Mouse (Mus musculus) frontal cortex, postnatal 14 days (tissue): ENCODE results near the gene Atg16l1.

Experiments used
- DNase-seq, 2 experiments: peaks; one replicate each; pipeline ENCODE4 v3.0.0; 2022; ENCODE audit warnings: low spot score in 2 of 2

Gene Atg16l1

GRCm38 (mm10) chr1:87755641-87756470 lies at the start of gene Atg16l1:
Gene Atg16l1, plus strand, starts transcription at chr1:87755870.
- peak; percentile 91 to 94 for DNase-seq

GRCm38 (mm10) chr1:87706361-87706760 lies 49.3 kb upstream of the Atg16l1 start:
- no peak for DNase-seq

GRCm38 (mm10) chr1:87709020-87709419 lies 46.6 kb upstream of the Atg16l1 start:
- peak; percentile 47 to 64 for DNase-seq

DNA sequence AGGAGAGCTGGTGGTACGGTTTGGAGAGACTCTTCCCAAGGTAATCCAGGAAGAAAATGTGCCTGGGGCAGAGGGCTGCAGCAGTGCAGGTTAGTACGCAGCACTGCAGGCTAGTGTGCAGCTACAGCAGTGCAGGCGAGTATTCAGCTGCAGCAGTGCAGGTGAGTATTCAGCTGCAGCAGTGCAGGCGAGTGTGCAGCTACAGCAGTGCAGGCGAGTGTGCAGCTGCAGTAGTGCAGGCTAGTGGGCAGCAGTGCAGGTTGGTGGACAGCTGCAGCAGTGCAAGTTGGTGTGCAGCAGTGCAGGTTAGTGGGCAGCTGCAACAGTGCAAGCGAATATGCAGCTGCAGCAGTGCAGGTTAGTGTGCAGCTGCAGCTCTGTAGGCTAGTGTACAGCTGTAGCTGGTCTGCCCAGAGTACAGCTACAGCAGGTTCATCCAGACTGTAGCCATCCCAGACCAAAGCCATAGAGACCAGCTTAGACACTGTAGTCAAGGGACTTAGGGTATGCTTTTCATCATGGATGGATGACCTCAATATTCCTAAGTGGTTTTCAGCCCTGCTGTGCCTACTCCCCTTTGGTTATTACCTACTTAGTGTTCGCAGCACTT lies 45.9 kb upstream of the Atg16l1 start:
- DNase-seq: no peak

GRCm38 (mm10) chr1:87711938-87712613 lies 43.6 kb upstream of the Atg16l1 start:
- DNase-seq: no peak

DNA sequence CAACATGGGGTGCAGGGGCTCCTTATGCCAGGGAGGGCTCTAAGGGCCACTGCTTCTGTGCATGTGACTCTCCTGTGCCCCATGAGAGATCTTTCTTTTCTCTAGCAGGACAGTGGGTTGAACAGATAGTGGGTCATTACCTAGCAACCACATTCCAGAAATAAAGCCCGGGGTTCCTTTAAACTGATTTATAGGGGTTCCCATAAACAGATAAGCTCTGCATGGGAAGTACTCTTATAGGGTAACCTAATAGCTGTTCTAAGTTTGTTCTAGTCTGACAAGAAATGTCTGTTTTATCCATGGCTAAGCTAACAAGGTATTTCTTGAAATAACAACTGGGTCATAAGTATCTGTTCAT lies 43.1 kb upstream of the Atg16l1 start:
- no peak for DNase-seq

GRCm38 (mm10) chr1:87721382-87721781 lies 34.3 kb upstream of the Atg16l1 start:
- peak; percentile 41 to 56 for DNase-seq

- no peak for DNase-seq
Measured at GRCm38 (mm10) chr1:87722081-87722480, 33.6 kb upstream of the Atg16l1 start.

GRCm38 (mm10) chr1:87723351-87723750 lies 32.3 kb upstream of the Atg16l1 start:
- no peak for DNase-seq

- DNase-seq: no peak
Measured at GRCm38 (mm10) chr1:87729070-87729469, 26.6 kb upstream of the Atg16l1 start.

- no peak for DNase-seq
Measured at GRCm38 (mm10) chr1:87729850-87730249, 25.8 kb upstream of the Atg16l1 start.

- DNase-seq: no peak
Measured at GRCm38 (mm10) chr1:87730271-87730670, 25.4 kb upstream of the Atg16l1 start.

DNA sequence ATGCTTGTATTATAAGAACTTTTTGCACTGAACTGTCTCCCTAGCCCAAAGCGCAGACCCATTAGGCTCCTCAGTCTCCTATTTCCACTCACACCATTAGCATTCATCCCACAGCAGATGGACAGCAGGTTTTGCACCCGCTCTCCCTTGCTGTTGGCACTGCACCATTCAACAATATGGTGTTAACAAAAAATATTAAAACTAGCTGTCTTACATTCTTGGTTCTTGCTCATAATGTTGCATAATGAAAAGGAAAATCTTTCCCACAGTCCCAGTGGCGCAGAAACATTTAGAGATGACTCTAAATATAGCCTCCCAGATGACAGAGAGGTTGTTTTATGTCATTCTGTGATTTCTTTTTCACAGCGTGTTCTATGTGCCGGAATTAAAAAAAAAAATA lies 22.5 kb upstream of the Atg16l1 start:
- no peak for DNase-seq

- no peak for DNase-seq
Measured at GRCm38 (mm10) chr1:87734153-87734552, 21.5 kb upstream of the Atg16l1 start.

GRCm38 (mm10) chr1:87740584-87741290 lies 14.9 kb upstream of the Atg16l1 start:
- no peak for DNase-seq

DNA sequence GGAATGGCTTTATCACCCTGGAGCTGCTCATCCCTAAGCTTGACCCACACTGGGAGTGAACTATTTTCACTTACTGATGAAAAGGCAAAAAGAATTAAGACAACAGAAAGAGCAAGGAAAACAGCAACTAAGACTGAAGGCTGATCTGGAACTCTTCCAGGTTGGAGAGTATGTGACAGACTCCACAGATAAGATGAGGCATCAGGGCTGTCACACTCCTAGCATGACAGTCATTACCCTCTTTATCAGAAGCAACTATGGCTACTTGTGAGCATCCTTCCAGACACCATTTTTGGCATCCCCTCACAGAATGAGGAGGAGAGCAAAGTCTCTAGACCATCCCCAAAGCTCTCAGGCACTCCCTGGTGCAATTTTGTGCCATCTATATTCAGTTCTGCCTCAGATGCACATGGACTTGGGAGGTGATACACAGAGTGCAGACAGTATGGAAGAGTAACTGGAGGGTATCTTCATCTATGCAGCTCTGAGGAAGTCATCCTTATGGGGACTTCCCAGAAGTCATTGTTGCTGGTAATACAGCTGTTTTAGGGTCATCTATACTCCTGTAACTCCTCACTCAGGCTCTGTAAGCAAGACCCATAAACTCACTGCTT lies 6.2 kb upstream of the Atg16l1 start:
- DNase-seq: no peak

DNA sequence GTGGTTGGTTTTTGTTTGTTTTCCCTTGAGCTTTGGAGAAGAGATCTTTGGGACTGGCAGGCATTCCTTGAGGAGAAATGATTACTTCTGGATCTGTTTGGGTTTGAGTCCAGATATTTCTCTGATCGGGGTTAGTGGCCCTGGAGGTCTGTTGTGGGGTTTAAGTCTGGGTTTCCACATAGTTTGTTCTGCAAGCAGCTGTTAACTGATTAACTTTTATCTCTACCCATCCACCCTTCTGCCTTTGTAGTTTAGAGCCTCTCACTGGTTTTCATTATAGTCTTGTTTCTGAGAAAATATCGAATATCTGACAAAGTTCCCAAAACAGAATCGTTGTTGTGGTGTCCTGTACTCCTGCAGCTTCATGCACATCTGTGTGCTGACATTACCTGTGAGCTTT lies 8.2 kb downstream of the Atg16l1 start:
- DNase-seq: no peak

- DNase-seq: no peak
Measured at GRCm38 (mm10) chr1:87765741-87766140, 10.1 kb downstream of the Atg16l1 start.

GRCm38 (mm10) chr1:87766233-87766632 lies 10.6 kb downstream of the Atg16l1 start:
- DNase-seq: no peak

DNA sequence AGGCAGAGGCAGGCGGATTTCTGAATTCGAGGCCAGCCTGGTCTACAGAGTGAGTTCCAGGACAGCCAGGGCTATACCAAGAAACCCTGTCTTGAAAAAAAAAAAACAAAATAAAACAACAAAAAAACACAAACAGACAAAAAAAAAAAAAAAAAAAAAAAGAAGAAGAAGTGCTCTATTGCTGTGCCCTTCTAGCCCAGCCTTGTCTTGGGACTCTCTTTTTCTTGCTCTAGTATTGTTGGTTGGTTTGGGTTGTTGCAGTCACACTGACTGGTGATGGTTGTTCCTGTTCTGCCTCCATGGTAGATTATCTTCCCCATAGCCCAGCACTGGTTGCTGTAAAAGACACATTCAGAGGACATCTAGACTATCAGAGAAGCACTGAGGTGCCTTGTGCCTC lies 13.6 kb downstream of the Atg16l1 start:
- DNase-seq: no peak

GRCm38 (mm10) chr1:87770486-87770885 lies 14.8 kb downstream of the Atg16l1 start:
- DNase-seq: no peak

- DNase-seq: no peak
Measured at GRCm38 (mm10) chr1:87771724-87772123, 16.1 kb downstream of the Atg16l1 start.
